Mouse (Mus musculus): ENCODE results near the gene Tfdp2.
A peak's percentile ranks its signal among the peaks of the same experiment; 100 is the strongest.
"Not testable (repeated sequence)": the region's sequence is repeated elsewhere in the genome, so short reads cannot be mapped to it uniquely, and the experiment has no call there.

Gene Tfdp2

GRCm38 (mm10) chr9:96312074-96312473, 116.0 kb downstream of the Tfdp2 start:
- DNase-seq, result no peak

GRCm38 (mm10) chr9:96319333-96319732, 123.3 kb downstream of the Tfdp2 start:
- no peak for DNase-seq

- peak; percentile 39 for DNase-seq
Measured at GRCm38 (mm10) chr9:96320551-96320980, 124.5 kb downstream of the Tfdp2 start.

- no peak for DNase-seq
Measured at GRCm38 (mm10) chr9:96322411-96323152, 126.5 kb downstream of the Tfdp2 start.

GRCm38 (mm10) chr9:96324502-96324901, 128.4 kb downstream of the Tfdp2 start:
- no peak for DNase-seq

- DNase-seq, result no peak
Measured at GRCm38 (mm10) chr9:96326496-96326923, 130.4 kb downstream of the Tfdp2 start.

GRCm38 (mm10) chr9:96328226-96328625, 132.2 kb downstream of the Tfdp2 start:
- no peak for DNase-seq

GRCm38 (mm10) chr9:96331146-96331545, 135.1 kb downstream of the Tfdp2 start:
- no peak for DNase-seq

GRCm38 (mm10) chr9:96345750-96346149, 149.7 kb downstream of the Tfdp2 start:
- no peak for DNase-seq

- no peak for DNase-seq
Measured at GRCm38 (mm10) chr9:96348885-96349284, 152.8 kb downstream of the Tfdp2 start.

- DNase-seq, result peak; percentile 54
Measured at GRCm38 (mm10) chr9:96350010-96350409, 153.9 kb downstream of the Tfdp2 start.

- DNase-seq, result no peak
Measured at GRCm38 (mm10) chr9:96350476-96350875, 154.4 kb downstream of the Tfdp2 start.

GRCm38 (mm10) chr9:96351771-96352170, 155.7 kb downstream of the Tfdp2 start:
- not testable (repeated sequence) for DNase-seq

GRCm38 (mm10) chr9:96353121-96353769, 157.2 kb downstream of the Tfdp2 start:
- no peak for DNase-seq

- DNase-seq, result no peak
Measured at GRCm38 (mm10) chr9:96353799-96354198, 157.7 kb downstream of the Tfdp2 start.

- DNase-seq, result no peak
Measured at GRCm38 (mm10) chr9:96360056-96360455, 164.0 kb downstream of the Tfdp2 start.

- DNase-seq, result peak; percentile 71
Measured at GRCm38 (mm10) chr9:96363581-96364140, 167.6 kb downstream of the Tfdp2 start.

- DNase-seq, result peak; percentile 99
Measured at GRCm38 (mm10) chr9:96364141-96364838, 168.2 kb downstream of the Tfdp2 start, which contains the start of gene Atp1b3. Atp1b3 (minus strand) TSS chr9:96364442.

- no peak for DNase-seq
Measured at GRCm38 (mm10) chr9:96365271-96365872, 169.3 kb downstream of the Tfdp2 start.

GRCm38 (mm10) chr9:96369654-96370384, 173.7 kb downstream of the Tfdp2 start:
- DNase-seq, result no peak

- DNase-seq, result no peak
Measured at GRCm38 (mm10) chr9:96371075-96371474, 175.0 kb downstream of the Tfdp2 start.

Data from right cerebral cortex, adult 18-20 months (tissue).